Mouse (Mus musculus) spleen, adult 18-20 months (tissue): ENCODE measurements around the gene Tnfaip8l2.
"Not testable (repeated sequence)": the region's sequence is repeated elsewhere in the genome, so short reads cannot be mapped to it uniquely, and the experiment has no call there.

Experiments used
- DNase-seq, 2 experiments: peaks; one replicate each; pipeline ENCODE4 v3.0.0; 2022; ENCODE audit warnings: mixed read lengths in 2 of 2

Gene Tnfaip8l2

GRCm38 (mm10) chr3:95110911-95111726, 31.0 kb downstream of the Tnfaip8l2 start, which contains the start of gene Vps72:
TSS of gene Vps72 (plus strand) at chr3:95111022.
- DNase-seq = peak; percentile 76 to 83

- no peak for DNase-seq
These were observed 34.3 kb downstream of the Tnfaip8l2 start for GRCm38 (mm10) chr3:95107898-95108297.

GRCm38 (mm10) chr3:95107308-95107707, 34.9 kb downstream of the Tnfaip8l2 start:
- DNase-seq = not testable (repeated sequence)

- DNase-seq = peak; percentile 88 to 90
These were observed 35.6 kb downstream of the Tnfaip8l2 start, which contains the start of gene Pip5k1a for GRCm38 (mm10) chr3:95106338-95107117. TSS of gene Pip5k1a (minus strand) at chr3:95106930.

- DNase-seq = no peak
These were observed 36.4 kb downstream of the Tnfaip8l2 start for GRCm38 (mm10) chr3:95105586-95106337.

GRCm38 (mm10) chr3:95105121-95105520, 37.0 kb downstream of the Tnfaip8l2 start:
- DNase-seq = no peak

GRCm38 (mm10) chr3:95100854-95101253, 41.3 kb downstream of the Tnfaip8l2 start:
- DNase-seq = no peak
